Mouse (Mus musculus) skeletal muscle tissue, adult 2 months (tissue): ENCODE measurements around the gene Tcf12.

Experiments used
- DNase-seq: peaks from one replicate; pipeline ENCODE4 v3.0.0-alpha.2; 2012; ENCODE audit warnings: low read depth, low spot score

The Tcf12 gene

DNA sequence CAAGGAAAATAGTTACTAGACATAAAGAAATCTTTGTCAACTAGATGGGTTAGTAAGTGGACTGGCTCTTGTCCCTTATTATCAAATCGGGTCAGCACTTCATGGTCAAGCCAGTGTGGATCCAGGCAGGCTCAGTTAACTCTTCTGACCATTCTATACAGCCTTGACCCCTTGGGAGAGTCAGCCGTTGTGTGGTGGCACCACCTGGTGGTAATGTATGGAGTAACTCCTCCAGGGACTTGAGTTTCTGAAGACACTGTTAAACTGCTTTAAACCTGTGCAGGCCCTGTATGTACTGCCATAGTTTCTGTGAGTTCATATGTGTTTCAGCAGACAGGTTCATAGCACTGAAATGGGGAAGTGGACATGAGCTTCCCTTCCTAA lies 305.3 kb downstream of the Tcf12 start:
- peak; percentile 48 for DNase-seq

- no peak for DNase-seq
These were observed 305.8 kb downstream of the Tcf12 start for GRCm38 (mm10) chr9:71805646-71806421.

DNA sequence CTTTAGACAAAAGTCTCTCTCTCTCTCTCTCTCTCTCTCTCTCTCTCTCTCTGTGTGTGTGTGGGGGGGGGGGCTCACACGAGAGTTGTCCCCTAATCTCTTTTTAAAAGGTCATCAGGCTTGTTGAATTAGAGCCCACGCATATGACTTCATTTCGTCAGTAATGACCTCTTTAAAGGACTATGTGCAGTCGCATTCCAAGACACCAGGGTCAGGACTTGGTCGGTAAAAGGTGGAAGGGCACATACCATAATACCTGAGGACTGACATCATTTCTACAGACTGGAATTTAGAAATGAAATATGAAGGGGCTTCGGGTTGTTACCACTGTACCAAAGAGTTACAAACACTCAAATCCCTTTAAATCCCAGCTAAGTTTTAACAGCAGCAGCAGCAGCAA lies 307.6 kb downstream of the Tcf12 start:
- DNase-seq = no peak

GRCm38 (mm10) chr9:71803281-71803680 lies 308.4 kb downstream of the Tcf12 start:
- no peak for DNase-seq

GRCm38 (mm10) chr9:71799598-71799997 lies 312.1 kb downstream of the Tcf12 start:
- DNase-seq = no peak

- no peak for DNase-seq
These were observed 313.5 kb downstream of the Tcf12 start for GRCm38 (mm10) chr9:71798176-71798575.
